Mouse (Mus musculus) mature B cell (primary cell): Measurements from ENCODE around the gene Zfp428.
"Not testable (repeated sequence)": the region's sequence is repeated elsewhere in the genome, so short reads cannot be mapped to it uniquely, and the experiment has no call there.

Source experiments
- in situ Hi-C: fragments of 300-500 bp; cut with MboI; formaldehyde crosslinking; loops from 2 replicates; pipeline ENCODE4 v1.14.3; 2019

Gene Zfp428

GRCm38 (mm10) chr7:24480986-24481473 is 25.8 kb upstream of the Zfp428 start:
- in situ Hi-C loops: no loop called here

- in situ Hi-C loops: no loop called here
Observed at GRCm38 (mm10) chr7:24481474-24482207, 25.2 kb upstream of the Zfp428 start, which contains the start of gene Cadm4. TSS of gene Cadm4 (plus strand) at chr7:24482023.

GRCm38 (mm10) chr7:24482208-24483020 is 24.4 kb upstream of the Zfp428 start:
- in situ Hi-C loops: no loop called here

- in situ Hi-C loops: not testable (repeated sequence)
Observed at GRCm38 (mm10) chr7:24483291-24483690, 23.5 kb upstream of the Zfp428 start.

- in situ Hi-C loops: no loop called here
Observed at GRCm38 (mm10) chr7:24485481-24485880, 21.3 kb upstream of the Zfp428 start.

GRCm38 (mm10) chr7:24486654-24487130 is 20.1 kb upstream of the Zfp428 start:
- in situ Hi-C loops: no loop called here

GRCm38 (mm10) chr7:24487403-24487802 is 19.4 kb upstream of the Zfp428 start:
- in situ Hi-C loops: no loop called here

- in situ Hi-C loops: no loop called here
Observed at GRCm38 (mm10) chr7:24488303-24488702, 18.5 kb upstream of the Zfp428 start.

- in situ Hi-C loops: no loop called here
Observed at GRCm38 (mm10) chr7:24499856-24500577, 6.8 kb upstream of the Zfp428 start.

- in situ Hi-C loops: no loop called here
Observed at GRCm38 (mm10) chr7:24500929-24501328, 5.9 kb upstream of the Zfp428 start.

GRCm38 (mm10) chr7:24501492-24501891 is 5.3 kb upstream of the Zfp428 start:
- in situ Hi-C loops: no loop called here

GRCm38 (mm10) chr7:24504004-24504403 is 2.8 kb upstream of the Zfp428 start:
- in situ Hi-C loops: no loop called here

GRCm38 (mm10) chr7:24504868-24505267 is 1.9 kb upstream of the Zfp428 start:
- in situ Hi-C loops: no loop called here

GRCm38 (mm10) chr7:24505447-24506064 is 1.2 kb upstream of the Zfp428 start:
- in situ Hi-C loops: no loop called here

GRCm38 (mm10) chr7:24506065-24506459 is 744 bp upstream of the Zfp428 start:
- in situ Hi-C loops: no loop called here

GRCm38 (mm10) chr7:24506476-24506837 is 349 bp upstream of the Zfp428 start:
- in situ Hi-C loops: no loop called here

GRCm38 (mm10) chr7:24507726-24508114 is 914 bp downstream of the Zfp428 start:
- in situ Hi-C loops: no loop called here

- in situ Hi-C loops: no loop called here
Observed at GRCm38 (mm10) chr7:24512355-24512754, 5.5 kb downstream of the Zfp428 start, which contains the start of gene AC161166.1. TSS of gene AC161166.1 (minus strand) at chr7:24512455.

- in situ Hi-C loops: not testable (repeated sequence)
Observed at GRCm38 (mm10) chr7:24516319-24516718, 9.5 kb downstream of the Zfp428 start.

- in situ Hi-C loops: no loop called here
Observed at GRCm38 (mm10) chr7:24517077-24517476, 10.3 kb downstream of the Zfp428 start.

- in situ Hi-C loops: no loop called here
Observed at GRCm38 (mm10) chr7:24517654-24518053, 10.8 kb downstream of the Zfp428 start.

- in situ Hi-C loops: no loop called here
Observed at GRCm38 (mm10) chr7:24519130-24519529, 12.3 kb downstream of the Zfp428 start.
